Mouse (Mus musculus): Measurements from ENCODE around the gene Gpr171.

GRCm38 (mm10) chr3:59121067-59121730, 19.6 kb upstream of the Gpr171 start:
- no peak for TF ChIP-seq CTCF (IDR thresholded peaks at IDR 0.05; ENCODE audit: control insufficient read depth, insufficient read depth, insufficient replicate concordance, low read depth, low read length)
- no peak for TF ChIP-seq POLR2A (IDR thresholded peaks at IDR 0.05; ENCODE audit: control insufficient read depth, low read depth, low read length)

All from testis, adult 2 months (tissue).